Mouse (Mus musculus): ENCODE measurements at regions not wholly inside any gene's neighbourhood (a gene's known extent, or its start where the extent isn't known, plus 50 kb on each side); places are given as distances from the start of the nearest gene placed in this dataset.

DNA sequence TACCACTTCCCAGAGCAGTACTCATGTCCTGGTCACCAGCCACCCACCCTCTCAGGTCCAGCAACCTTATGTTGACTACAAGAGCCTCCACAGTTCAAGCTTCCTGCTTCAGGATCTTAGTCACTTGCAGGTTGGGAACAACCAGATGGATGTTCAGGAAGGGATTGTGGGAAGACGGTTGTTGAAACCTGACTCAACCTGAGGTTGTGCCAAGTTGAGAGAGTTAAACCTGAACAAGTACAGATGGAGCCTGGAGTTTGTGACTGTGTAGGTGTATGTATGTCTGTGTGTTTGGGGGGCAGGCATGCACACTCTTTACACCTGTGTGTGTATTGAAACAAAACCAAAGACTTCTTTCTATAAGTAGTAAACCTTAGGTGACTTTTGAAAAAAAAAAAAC, 802.9 kb upstream of the Tmem132c start:
- DNase-seq (ENCODE audit: low spot score) (no peak), ATAC-seq (ENCODE audit: insufficient number of reproducible peaks, low FRiP score, low TSS enrichment, low read depth) (no peak)
- Histone ChIP-seq H3K9me3 (ENCODE audit: control insufficient read depth, low read length) (no peaks in the 10 kb centered on the region), H3K27ac (replicated peaks; ENCODE audit: low read depth, low read length) (no peak overlapping the region), H3K4me3 (ENCODE audit: low read depth, low read length) (no peak overlapping the region), H3K9ac (ENCODE audit: low read length) (no peak overlapping the region), H3K4me2 (ENCODE audit: low read depth, severe bottlenecking) (no peak overlapping the region), H3K27me3 (ENCODE audit: control insufficient read depth, insufficient read depth, low read length) (no peaks in the 10 kb centered on the region), H3K36me3 (ENCODE audit: control insufficient read depth, insufficient read depth, low read length) (no peaks in the 10 kb centered on the region), H3K4me1 (ENCODE audit: control insufficient read depth, insufficient read depth, low read length) (no peaks in the 10 kb centered on the region)
- 84% methylated on average over 1 of the region's 1 CpGs for WGBS

- Histone ChIP-seq H3K9ac (ENCODE audit: low read length) (no peak overlapping the region), H3K36me3 (ENCODE audit: control insufficient read depth, insufficient read depth, low read length) (no peaks in the 10 kb centered on the region), H3K4me3 (ENCODE audit: low read depth, low read length) (no peak overlapping the region), H3K27ac (replicated peaks; ENCODE audit: low read depth, low read length) (no peak overlapping the region), H3K4me2 (ENCODE audit: low read depth, severe bottlenecking) (no peak overlapping the region), H3K27me3 (ENCODE audit: control insufficient read depth, insufficient read depth, low read length) (no peaks in the 10 kb centered on the region), H3K9me3 (ENCODE audit: control insufficient read depth, low read length) (no peaks in the 10 kb centered on the region), H3K4me1 (ENCODE audit: control insufficient read depth, insufficient read depth, low read length) (no peaks in the 10 kb centered on the region)
- 89% methylated on average over 1 of the region's 1 CpGs for WGBS
- DNase-seq (ENCODE audit: low spot score) (no peak), ATAC-seq (ENCODE audit: insufficient number of reproducible peaks, low FRiP score, low TSS enrichment, low read depth) (no peak)
These were observed 801.1 kb upstream of the Tmem132c start for GRCm38 (mm10) chr5:126440516-126440915.

GRCm38 (mm10) chr5:126475761-126476160, 765.8 kb upstream of the Tmem132c start:
- Histone ChIP-seq H3K4me1 (ENCODE audit: control insufficient read depth, insufficient read depth, low read length) (no peaks in the 10 kb centered on the region), H3K36me3 (ENCODE audit: control insufficient read depth, insufficient read depth, low read length) (no peaks in the 10 kb centered on the region), H3K4me3 (ENCODE audit: low read depth, low read length) (no peak overlapping the region), H3K27me3 (ENCODE audit: control insufficient read depth, insufficient read depth, low read length) (no peaks in the 10 kb centered on the region), H3K9ac (ENCODE audit: low read length) (no peak overlapping the region), H3K4me2 (ENCODE audit: low read depth, severe bottlenecking) (no peak overlapping the region), H3K9me3 (ENCODE audit: control insufficient read depth, low read length) (no peaks in the 10 kb centered on the region), H3K27ac (replicated peaks; ENCODE audit: low read depth, low read length) (no peak overlapping the region)
- no peak for ATAC-seq (ENCODE audit: insufficient number of reproducible peaks, low FRiP score, low TSS enrichment, low read depth)
- WGBS: 71% methylated on average over 3 of the region's 3 CpGs
- DNase-seq (ENCODE audit: low spot score): no peak

DNA sequence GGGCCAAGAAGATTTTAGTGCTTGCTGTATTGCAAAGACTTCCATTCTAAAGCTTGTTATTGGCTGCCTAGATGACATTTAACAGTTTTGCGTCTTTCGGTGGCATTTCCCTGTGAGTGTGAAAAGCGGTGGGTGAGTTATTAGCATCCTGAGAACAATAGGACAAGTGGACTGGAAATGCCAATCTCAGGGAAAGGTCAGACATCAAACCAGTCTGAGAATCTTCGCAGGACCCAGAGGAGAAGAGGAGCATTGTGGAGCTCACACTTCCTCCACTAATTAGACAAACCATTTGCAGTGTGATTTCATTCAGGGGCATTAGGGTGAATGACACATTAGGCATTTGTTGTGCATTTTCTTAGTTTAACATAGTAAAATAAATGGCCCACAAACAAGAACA, 719.5 kb upstream of the Tmem132c start:
- WGBS: 77% methylated on average over 4 of the region's 4 CpGs
- ATAC-seq (ENCODE audit: insufficient number of reproducible peaks, low FRiP score, low TSS enrichment, low read depth): no peak
- no peaks in the 10 kb centered on the region for H3K4me1 ChIP-seq (ENCODE audit: control insufficient read depth, insufficient read depth, low read length)

DNA sequence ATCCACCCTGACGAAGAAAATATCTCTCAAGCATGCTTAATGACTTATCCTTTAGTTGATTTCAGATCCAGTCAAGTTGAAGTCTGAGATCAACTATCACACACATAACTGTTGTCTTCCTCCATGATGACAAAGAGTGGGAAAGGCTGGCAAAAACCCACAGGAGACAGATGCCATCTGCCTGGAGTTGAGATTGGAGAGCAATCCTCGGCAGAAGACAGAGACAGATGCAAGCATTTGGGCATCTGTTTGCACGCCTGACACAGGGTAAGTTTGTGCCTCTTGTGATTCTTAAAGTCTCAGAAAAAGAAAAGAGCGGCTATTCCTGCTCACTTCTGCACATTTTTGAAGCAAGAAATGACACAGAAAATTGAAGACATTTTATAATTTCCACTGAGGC, 715.7 kb upstream of the Tmem132c start:
- DNase-seq (ENCODE audit: low spot score): no peak
- H3K9me3 ChIP-seq (ENCODE audit: control insufficient read depth, low read length): no peaks in the 10 kb centered on the region
- H3K4me2 ChIP-seq (ENCODE audit: low read depth, severe bottlenecking): no peak overlapping the region
- 83% methylated on average over 4 of the region's 4 CpGs for WGBS
- no peaks in the 10 kb centered on the region for H3K36me3 ChIP-seq (ENCODE audit: control insufficient read depth, insufficient read depth, low read length)
- H3K4me1 ChIP-seq (ENCODE audit: control insufficient read depth, insufficient read depth, low read length): no peaks in the 10 kb centered on the region
- H3K27me3 ChIP-seq (ENCODE audit: control insufficient read depth, insufficient read depth, low read length): no peaks in the 10 kb centered on the region
- H3K4me3 ChIP-seq (ENCODE audit: low read depth, low read length): no peak overlapping the region
- no peak overlapping the region for H3K9ac ChIP-seq (ENCODE audit: low read length)
- no peak overlapping the region for H3K27ac ChIP-seq (replicated peaks; ENCODE audit: low read depth, low read length)
- ATAC-seq (ENCODE audit: insufficient number of reproducible peaks, low FRiP score, low TSS enrichment, low read depth): no peak

More for the DNA sequence above, 719.5 kb upstream of the Tmem132c start:
- no peaks in the 10 kb centered on the region for H3K9me3 ChIP-seq (ENCODE audit: control insufficient read depth, low read length)
- H3K4me2 ChIP-seq (ENCODE audit: low read depth, severe bottlenecking): no peak overlapping the region
- H3K27ac ChIP-seq (replicated peaks; ENCODE audit: low read depth, low read length): no peak overlapping the region
- H3K9ac ChIP-seq (ENCODE audit: low read length): no peak overlapping the region
- no peaks in the 10 kb centered on the region for H3K36me3 ChIP-seq (ENCODE audit: control insufficient read depth, insufficient read depth, low read length)
- no peak overlapping the region for H3K4me3 ChIP-seq (ENCODE audit: low read depth, low read length)
- no peak for DNase-seq (ENCODE audit: low spot score)
- H3K27me3 ChIP-seq (ENCODE audit: control insufficient read depth, insufficient read depth, low read length): no peaks in the 10 kb centered on the region

DNA sequence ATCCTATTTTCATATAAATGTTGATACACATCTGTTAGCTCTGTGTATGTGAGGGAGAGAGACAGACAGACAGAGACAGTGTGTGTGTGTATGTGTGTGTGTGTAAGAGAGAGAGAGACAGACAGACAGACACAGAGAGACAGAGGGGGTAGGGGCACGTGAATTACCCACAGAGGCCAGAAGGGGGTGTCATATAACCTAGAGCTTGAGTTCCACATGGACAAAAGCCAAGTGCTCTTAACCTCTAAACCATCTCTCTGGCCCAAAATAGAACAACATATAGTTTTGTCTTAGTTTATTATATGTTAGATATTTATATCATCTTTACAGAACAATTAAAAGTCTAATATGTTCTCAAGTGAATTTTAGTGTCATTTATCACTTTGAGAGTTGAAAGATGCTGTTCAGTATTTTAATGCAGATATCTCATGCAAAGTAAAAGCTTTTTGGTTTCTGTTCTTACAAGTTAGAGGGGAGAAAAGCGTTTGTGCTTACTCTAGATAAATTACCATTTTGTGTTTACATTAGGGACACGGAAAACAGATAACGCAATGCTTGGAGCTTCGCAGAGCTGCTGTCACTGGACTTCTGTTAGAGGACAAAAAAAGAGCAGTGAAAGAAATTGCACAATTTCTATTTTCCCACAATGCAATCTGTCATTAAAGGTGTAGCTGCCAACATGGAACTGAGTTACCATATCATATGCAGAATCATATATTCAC, 710.6 kb upstream of the Tmem132c start:
- DNase-seq (ENCODE audit: low spot score): no peak
- Histone ChIP-seq H3K27me3 (ENCODE audit: control insufficient read depth, insufficient read depth, low read length) (no peaks in the 10 kb centered on the region), H3K4me1 (ENCODE audit: control insufficient read depth, insufficient read depth, low read length) (no peaks in the 10 kb centered on the region), H3K4me2 (ENCODE audit: low read depth, severe bottlenecking) (no peak overlapping the region), H3K36me3 (ENCODE audit: control insufficient read depth, insufficient read depth, low read length) (no peaks in the 10 kb centered on the region), H3K27ac (replicated peaks; ENCODE audit: low read depth, low read length) (no peak overlapping the region), H3K9me3 (ENCODE audit: control insufficient read depth, low read length) (no peaks in the 10 kb centered on the region), H3K9ac (ENCODE audit: low read length) (no peak overlapping the region), H3K4me3 (ENCODE audit: low read depth, low read length) (no peak overlapping the region)
- WGBS: 73% methylated on average over 5 of the region's 5 CpGs
- no peak for ATAC-seq (ENCODE audit: insufficient number of reproducible peaks, low FRiP score, low TSS enrichment, low read depth)

- no peak for DNase-seq (ENCODE audit: low spot score)
- H3K27me3 ChIP-seq (ENCODE audit: control insufficient read depth, insufficient read depth, low read length): no peaks in the 10 kb centered on the region
- no peaks in the 10 kb centered on the region for H3K4me1 ChIP-seq (ENCODE audit: control insufficient read depth, insufficient read depth, low read length)
- H3K9ac ChIP-seq (ENCODE audit: low read length): no peak overlapping the region
- no peak overlapping the region for H3K27ac ChIP-seq (replicated peaks; ENCODE audit: low read depth, low read length)
- no peak for ATAC-seq (ENCODE audit: insufficient number of reproducible peaks, low FRiP score, low TSS enrichment, low read depth)
- H3K36me3 ChIP-seq (ENCODE audit: control insufficient read depth, insufficient read depth, low read length): no peaks in the 10 kb centered on the region
- 93% methylated on average over 5 of the region's 5 CpGs for WGBS
- no peak overlapping the region for H3K4me3 ChIP-seq (ENCODE audit: low read depth, low read length)
- H3K4me2 ChIP-seq (ENCODE audit: low read depth, severe bottlenecking): no peak overlapping the region
- H3K9me3 ChIP-seq (ENCODE audit: control insufficient read depth, low read length): no peaks in the 10 kb centered on the region
These were observed 710.1 kb upstream of the Tmem132c start for GRCm38 (mm10) chr5:126531528-126531894.

- Histone ChIP-seq H3K9ac (ENCODE audit: low read length) (no peak overlapping the region), H3K4me3 (ENCODE audit: low read depth, low read length) (no peak overlapping the region), H3K4me2 (ENCODE audit: low read depth, severe bottlenecking) (no peak overlapping the region), H3K4me1 (ENCODE audit: control insufficient read depth, insufficient read depth, low read length) (no peaks in the 10 kb centered on the region), H3K36me3 (ENCODE audit: control insufficient read depth, insufficient read depth, low read length) (no peaks in the 10 kb centered on the region), H3K27ac (replicated peaks; ENCODE audit: low read depth, low read length) (no peak overlapping the region), H3K27me3 (ENCODE audit: control insufficient read depth, insufficient read depth, low read length) (no peaks in the 10 kb centered on the region), H3K9me3 (ENCODE audit: control insufficient read depth, low read length) (no peaks in the 10 kb centered on the region)
- ATAC-seq (ENCODE audit: insufficient number of reproducible peaks, low FRiP score, low TSS enrichment, low read depth) (no peak), DNase-seq (ENCODE audit: low spot score) (no peak)
- WGBS: 95% methylated on average over 1 of the region's 1 CpGs
These were observed 709.6 kb upstream of the Tmem132c start for GRCm38 (mm10) chr5:126531975-126532374.

GRCm38 (mm10) chr5:126538072-126538471, 703.5 kb upstream of the Tmem132c start:
- H3K4me1 ChIP-seq (ENCODE audit: control insufficient read depth, insufficient read depth, low read length): no peaks in the 10 kb centered on the region
- no peaks in the 10 kb centered on the region for H3K27me3 ChIP-seq (ENCODE audit: control insufficient read depth, insufficient read depth, low read length)
- no peak overlapping the region for H3K4me3 ChIP-seq (ENCODE audit: low read depth, low read length)
- H3K36me3 ChIP-seq (ENCODE audit: control insufficient read depth, insufficient read depth, low read length): no peaks in the 10 kb centered on the region
- no peak for ATAC-seq (ENCODE audit: insufficient number of reproducible peaks, low FRiP score, low TSS enrichment, low read depth)
- H3K9ac ChIP-seq (ENCODE audit: low read length): no peak overlapping the region
- WGBS: 76% methylated on average over 2 of the region's 2 CpGs
- no peak for DNase-seq (ENCODE audit: low spot score)
- no peak overlapping the region for H3K4me2 ChIP-seq (ENCODE audit: low read depth, severe bottlenecking)
- H3K9me3 ChIP-seq (ENCODE audit: control insufficient read depth, low read length): no peaks in the 10 kb centered on the region
- H3K27ac ChIP-seq (replicated peaks; ENCODE audit: low read depth, low read length): no peak overlapping the region

Data from limb, embryonic 11.5 days (tissue).